Mouse (Mus musculus): ENCODE results near the gene Mdh2.

Mdh2 gene

GRCm38 (mm10) chr5:135835981-135836380, 57.7 kb downstream of the Mdh2 start:
- DNase-seq, result no peak
